Mouse (Mus musculus): Measurements from ENCODE around the gene Wap.
"Not testable (repeated sequence)": the region's sequence is repeated elsewhere in the genome, so short reads cannot be mapped to it uniquely, and the experiment has no call there.

The Wap gene

GRCm38 (mm10) chr11:6638537-6638936 lies at the start of gene Wap:
TSS of gene Wap (minus strand) at chr11:6638637.
- no peak for DNase-seq (ENCODE audit: extremely low read depth, low read depth)

GRCm38 (mm10) chr11:6684741-6685140 lies 46.3 kb upstream of the Wap start:
- no peak for DNase-seq (ENCODE audit: extremely low read depth, low read depth)

- DNase-seq (ENCODE audit: extremely low read depth, low read depth), result peak; percentile 19
Measured at GRCm38 (mm10) chr11:6680397-6680818, 42.0 kb upstream of the Wap start.

- peak; percentile 36 for DNase-seq (ENCODE audit: extremely low read depth, low read depth)
Measured at GRCm38 (mm10) chr11:6679694-6680396, 41.4 kb upstream of the Wap start.

- DNase-seq (ENCODE audit: extremely low read depth, low read depth), result no peak
Measured at GRCm38 (mm10) chr11:6677530-6677929, 39.1 kb upstream of the Wap start.

GRCm38 (mm10) chr11:6676641-6677040 lies 38.2 kb upstream of the Wap start:
- no peak for DNase-seq (ENCODE audit: extremely low read depth, low read depth)

GRCm38 (mm10) chr11:6675402-6675801 lies 37.0 kb upstream of the Wap start:
- DNase-seq (ENCODE audit: extremely low read depth, low read depth), result no peak

GRCm38 (mm10) chr11:6674701-6675100 lies 36.3 kb upstream of the Wap start:
- DNase-seq (ENCODE audit: extremely low read depth, low read depth), result no peak

GRCm38 (mm10) chr11:6670826-6671225 lies 32.4 kb upstream of the Wap start:
- no peak for DNase-seq (ENCODE audit: extremely low read depth, low read depth)

GRCm38 (mm10) chr11:6670044-6670443 lies 31.6 kb upstream of the Wap start:
- DNase-seq (ENCODE audit: extremely low read depth, low read depth), result no peak

- DNase-seq (ENCODE audit: extremely low read depth, low read depth), result no peak
Measured at GRCm38 (mm10) chr11:6669041-6669440, 30.6 kb upstream of the Wap start.

GRCm38 (mm10) chr11:6666634-6667033 lies 28.2 kb upstream of the Wap start:
- no peak for DNase-seq (ENCODE audit: extremely low read depth, low read depth)

- no peak for DNase-seq (ENCODE audit: extremely low read depth, low read depth)
Measured at GRCm38 (mm10) chr11:6661206-6661605, 22.8 kb upstream of the Wap start.

- DNase-seq (ENCODE audit: extremely low read depth, low read depth), result no peak
Measured at GRCm38 (mm10) chr11:6658271-6658670, 19.8 kb upstream of the Wap start, which contains the start of gene Ramp3. TSS of gene Ramp3 (plus strand) at chr11:6658521.

- peak; percentile 53 for DNase-seq (ENCODE audit: extremely low read depth, low read depth)
Measured at GRCm38 (mm10) chr11:6654903-6655302, 16.5 kb upstream of the Wap start.

GRCm38 (mm10) chr11:6652978-6653377 lies 14.5 kb upstream of the Wap start:
- not testable (repeated sequence) for DNase-seq (ENCODE audit: extremely low read depth, low read depth)

GRCm38 (mm10) chr11:6650519-6650918 lies 12.1 kb upstream of the Wap start:
- DNase-seq (ENCODE audit: extremely low read depth, low read depth), result no peak

- DNase-seq (ENCODE audit: extremely low read depth, low read depth), result no peak
Measured at GRCm38 (mm10) chr11:6647831-6648724, 9.6 kb upstream of the Wap start.

- no peak for DNase-seq (ENCODE audit: extremely low read depth, low read depth)
Measured at GRCm38 (mm10) chr11:6644566-6644965, 6.1 kb upstream of the Wap start.

GRCm38 (mm10) chr11:6639072-6639471 lies 635 bp upstream of the Wap start:
- DNase-seq (ENCODE audit: extremely low read depth, low read depth), result no peak

- no peak for DNase-seq (ENCODE audit: extremely low read depth, low read depth)
Measured at GRCm38 (mm10) chr11:6636150-6636549, 2.3 kb downstream of the Wap start.

GRCm38 (mm10) chr11:6629655-6630054 lies 8.8 kb downstream of the Wap start:
- DNase-seq (ENCODE audit: extremely low read depth, low read depth), result peak; percentile 58
